19 mouse cellular contexts compared by ENCODE assay signal in genomic region chr4:131683176-131683575, GRCm38 (mm10).
"Had no signal": no experiment of that assay in that cellular context is flagged by ENCODE, and none has a peak within 500 bp of the region (broad histone marks: within the 10 kb centered on the region; RNA-seq: fewer than 3 reads in every experiment).

No protein-coding gene starts in this region.

- DNase-seq: liver, postnatal 0 days; lung, adult 2 months; lung, postnatal 14 days; lung, postnatal 36 days; retina, postnatal 1 day; right cerebral cortex, postnatal 14 days; right cerebral cortex, postnatal 4 days; spleen, adult 18-20 months; thymus, adult 18-20 months; thymus, postnatal 14 days; thymus, postnatal 36 days had no signal

- H3K4me1 ChIP-seq: lung, embryonic 15.5 days; megakaryocyte, embryonic 14.5 days; midbrain, embryonic 13.5 days; midbrain, embryonic 15.5 days; neural tube, embryonic 12.5 days had no signal

- H3K4me2 ChIP-seq: lung, embryonic 15.5 days; midbrain, embryonic 11.5 days; midbrain, embryonic 13.5 days; midbrain, embryonic 15.5 days; neural tube, embryonic 12.5 days had no signal

- H3K36me3 ChIP-seq: lung, embryonic 15.5 days; midbrain, embryonic 13.5 days; midbrain, embryonic 15.5 days; neural tube, embryonic 12.5 days had no signal

- H3K9me3 ChIP-seq: lung, embryonic 15.5 days; midbrain, embryonic 13.5 days; midbrain, embryonic 15.5 days; neural tube, embryonic 12.5 days had no signal

- H3K4me3 ChIP-seq: lung, embryonic 15.5 days; megakaryocyte, embryonic 14.5 days; midbrain, embryonic 13.5 days; midbrain, embryonic 15.5 days; neural tube, embryonic 12.5 days had no signal

- H3K27ac ChIP-seq: lung, embryonic 15.5 days; macrophage; midbrain, embryonic 13.5 days; midbrain, embryonic 15.5 days; neural tube, embryonic 12.5 days had no signal

- H3K9ac ChIP-seq: liver, postnatal 0 days; lung, embryonic 15.5 days; midbrain, embryonic 13.5 days; midbrain, embryonic 15.5 days; neural tube, embryonic 12.5 days had no signal

- ATAC-seq: liver, postnatal 0 days; lung, postnatal 0 days; midbrain, embryonic 13.5 days; midbrain, embryonic 15.5 days had no signal

- H3K27me3 ChIP-seq: lung, embryonic 15.5 days; midbrain, embryonic 13.5 days; midbrain, embryonic 15.5 days; neural tube, embryonic 12.5 days had no signal
